In the genomic region with DNA sequence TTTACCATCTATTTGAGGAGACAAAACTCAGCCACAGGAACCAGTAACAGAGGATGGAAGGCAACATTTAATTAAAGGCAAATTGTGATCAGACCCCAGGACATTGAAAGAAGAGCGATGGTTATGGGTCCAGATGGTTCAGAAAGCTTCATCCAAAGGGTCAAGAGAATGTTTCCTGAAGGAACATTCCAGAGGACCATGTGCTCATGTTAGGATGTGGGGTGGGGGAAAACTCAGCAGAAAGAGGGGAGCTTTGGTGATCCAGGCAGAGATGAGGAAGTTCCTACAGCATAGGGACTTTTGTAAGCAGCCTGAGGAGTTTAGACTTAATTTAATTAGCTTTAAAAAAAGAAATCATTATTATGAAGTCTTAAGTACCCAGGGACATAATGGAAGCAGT, we compare ENCODE assay signal across 28 mouse cellular contexts. TPM values are rescaled to one million over a fixed set of nuclear protein-coding genes. Genes with fewer than 3 reads are reported as not detected.
A peak's percentile ranks its signal among the peaks of the same experiment; 100 is the strongest.
DNase-seq lines count a peak whose midpoint lies in the region; ATAC-seq and TF ChIP-seq lines count a peak whose summit lies in the region.
"Had no signal": no experiment of that assay in that cellular context is flagged by ENCODE, and none has a peak within 500 bp of the region (broad histone marks: within the 10 kb centered on the region; RNA-seq: fewer than 3 reads in every experiment).

No protein-coding gene starts in this region.

- 85% methylated on average over 1 of the region's 1 CpGs for WGBS in kidney, postnatal 0 days
- 80% methylated on average over 1 of the region's 1 CpGs for WGBS in forebrain, embryonic 15.5 days
- WGBS in heart, embryonic 12.5 days: 83% methylated on average over 1 of the region's 1 CpGs

- H3K9me3 ChIP-seq in kidney, postnatal 0 days (replicated peaks; ENCODE audit: low read length): no peaks in the 10 kb centered on the region
- no peaks in the 10 kb centered on the region for H3K9me3 ChIP-seq in forebrain, embryonic 15.5 days
- no peaks in the 10 kb centered on the region for H3K9me3 ChIP-seq in heart, embryonic 12.5 days (replicated peaks)
- H3K9me3 ChIP-seq: embryonic facial prominence, embryonic 13.5 days; embryonic facial prominence, embryonic 15.5 days; forebrain, embryonic 10.5 days; forebrain, embryonic 12.5 days had no signal

- no peaks in the 10 kb centered on the region for H3K4me1 ChIP-seq in kidney, postnatal 0 days (replicated peaks; ENCODE audit: insufficient read depth, low read length)
- no peaks in the 10 kb centered on the region; the same call in 1 of the 2 replicates for H3K4me1 ChIP-seq in forebrain, embryonic 15.5 days
- H3K4me1 ChIP-seq in heart, embryonic 12.5 days (replicated peaks): no peaks in the 10 kb centered on the region
- H3K4me1 ChIP-seq: embryonic facial prominence, embryonic 13.5 days; embryonic facial prominence, embryonic 15.5 days had no signal

- no peak for ATAC-seq in kidney, postnatal 0 days (replicated peaks; ENCODE audit: low FRiP score, low read depth)
- no peak for ATAC-seq in forebrain, embryonic 15.5 days (replicated peaks)
- no peak for ATAC-seq in heart, embryonic 12.5 days (ENCODE audit: insufficient number of reproducible peaks, low FRiP score)
- ATAC-seq: activated CD4-positive, CD25-positive, alpha-beta regulatory T cell, adult 4 months; CD4-positive, CD25-positive, alpha-beta regulatory T cell, adult 4 months; forebrain, embryonic 14.5 days; Patski had no signal

- H3K36me3 ChIP-seq in kidney, postnatal 0 days (ENCODE audit: insufficient read depth, low read length): no peaks in the 10 kb centered on the region
- H3K36me3 ChIP-seq in forebrain, embryonic 15.5 days: no peaks in the 10 kb centered on the region
- H3K36me3 ChIP-seq in heart, embryonic 12.5 days: no peaks in the 10 kb centered on the region
- H3K36me3 ChIP-seq: embryonic facial prominence, embryonic 13.5 days; embryonic facial prominence, embryonic 15.5 days; forebrain, embryonic 10.5 days; forebrain, embryonic 12.5 days; G1E had no signal

- no peak overlapping the region for H3K4me2 ChIP-seq in kidney, postnatal 0 days (ENCODE audit: low read length)
- H3K4me2 ChIP-seq in forebrain, embryonic 15.5 days (replicated peaks): no peak overlapping the region
- no peak overlapping the region for H3K4me2 ChIP-seq in heart, embryonic 12.5 days
- H3K4me2 ChIP-seq: embryonic facial prominence, embryonic 13.5 days; embryonic facial prominence, embryonic 15.5 days; forebrain, embryonic 12.5 days had no signal

- no peak overlapping the region for H3K4me3 ChIP-seq in kidney, postnatal 0 days (replicated peaks; ENCODE audit: low read depth, low read length)
- no peak overlapping the region for H3K4me3 ChIP-seq in forebrain, embryonic 15.5 days
- H3K4me3 ChIP-seq in heart, embryonic 12.5 days: no peak overlapping the region
- H3K4me3 ChIP-seq: embryonic facial prominence, embryonic 13.5 days; embryonic facial prominence, embryonic 15.5 days; erythroblast, embryonic 14.5 days; forebrain, embryonic 10.5 days; forebrain, embryonic 12.5 days had no signal

- H3K27ac ChIP-seq in kidney, postnatal 0 days: no peak overlapping the region
- no peak overlapping the region for H3K27ac ChIP-seq in forebrain, embryonic 15.5 days (replicated peaks)
- H3K27ac ChIP-seq in heart, embryonic 12.5 days (ENCODE audit: poor library complexity, severe bottlenecking): no peak overlapping the region
- H3K27ac ChIP-seq: embryonic facial prominence, embryonic 13.5 days; embryonic facial prominence, embryonic 15.5 days; forebrain, embryonic 10.5 days; forebrain, embryonic 12.5 days had no signal

- DNase-seq in kidney, postnatal 0 days (ENCODE audit: low spot score): peak; percentile 15
- DNase-seq in kidney, postnatal 14 days: no peak
- DNase-seq in ES-CJ7 (ENCODE audit: low read depth, low spot score): peak; percentile 59
- DNase-seq in R1 (ENCODE audit: low read depth, low spot score): peak; percentile 82
- DNase-seq in cerebellum, postnatal 4 days (ENCODE audit: low spot score in 2 of 2): no peak
- DNase-seq: adrenal gland, adult 8-10 months; adrenal gland, postnatal 14 days; adrenal gland, postnatal 36 days; B cell, adult 2 months; cerebellum, adult 11-12 months; cerebellum, adult 2 months; cerebellum, adult 9-10 months; cerebellum, postnatal 10 days; cerebellum, postnatal 25 days; embryo, embryonic 11 days had no signal

- H3K27me3 ChIP-seq in kidney, postnatal 0 days (ENCODE audit: insufficient read depth, low read length): no peaks in the 10 kb centered on the region
- H3K27me3 ChIP-seq in forebrain, embryonic 15.5 days: no peaks in the 10 kb centered on the region
- no peaks in the 10 kb centered on the region for H3K27me3 ChIP-seq in heart, embryonic 12.5 days (replicated peaks)
- H3K27me3 ChIP-seq: CH12.LX; embryonic facial prominence, embryonic 13.5 days; embryonic facial prominence, embryonic 15.5 days; forebrain, embryonic 12.5 days; Patski had no signal

- H3K9ac ChIP-seq in kidney, postnatal 0 days (ENCODE audit: low read depth, low read length): no peak overlapping the region
- H3K9ac ChIP-seq in forebrain, embryonic 15.5 days (replicated peaks): no peak overlapping the region
- no peak overlapping the region for H3K9ac ChIP-seq in heart, embryonic 12.5 days
- H3K9ac ChIP-seq: embryonic facial prominence, embryonic 13.5 days; embryonic facial prominence, embryonic 15.5 days; forebrain, embryonic 12.5 days had no signal

- no peak for TF ChIP-seq CTCF in kidney, postnatal 0 days (IDR thresholded peaks at IDR 0.05; ENCODE audit: low read depth)

RNA-seq across cellular contexts. Expression of a gene that starts 42.2 kb away (rescaled TPM):
- polyA plus RNA-seq in kidney, postnatal 0 days (2015; fragmentation: Nextera tagmentation; extraction: Ambion mirVana): 8.6 and 10.0 TPM in 2 replicates
- polyA plus RNA-seq in forebrain, embryonic 15.5 days (2015; fragmentation: Nextera tagmentation; extraction: Ambion mirVana): 4.1 and 4.7 TPM in 2 replicates
- 2.8 and 2.9 TPM in 2 replicates for polyA plus RNA-seq in heart, embryonic 12.5 days (2016; fragmentation: Nextera tagmentation; extraction: Ambion mirVana)
- polyA plus RNA-seq: activated CD4-positive, CD25-positive, alpha-beta regulatory T cell, adult 4 months; G1E had no signal

Comparison
In these comparisons a context has a peak if more than half of its experiments do, and no peak if none do; other contexts are left out.
1. DNase-seq: peak in kidney, postnatal 0 days (single experiment), ES-CJ7 (single experiment) and R1 (single experiment); none in kidney, postnatal 14 days (single experiment) and cerebellum, postnatal 4 days (0 of 2).